Mouse (Mus musculus) heart, embryonic 12.5 days (tissue): ENCODE measurements around the gene Rnaseh1. TPM values are rescaled to one million over a fixed set of nuclear protein-coding genes. Genes with fewer than 3 reads are reported as not detected.

Experiments used
- ATAC-seq: fragments of 200-750 bp; cut with Nextera tagmentation; 2 replicates; pipeline ENCODE4 v1.8.0; 2017; ENCODE audit warnings: moderate TSS enrichment, moderate library complexity; ENCODE audit not compliant: insufficient number of reproducible peaks, low FRiP score
- H3K27ac ChIP-seq: fragments of 300-500 bp; sonication (generic); 2 replicates; pipeline ENCODE4 v1.5.1; 2016; ENCODE audit warnings: mild to moderate bottlenecking, moderate library complexity; ENCODE audit not compliant: poor library complexity, severe bottlenecking
- H3K27me3 ChIP-seq: fragments of 300-500 bp; sonication (generic); replicated peaks from 2 replicates; pipeline ENCODE4 v1.6.1; 2016; ENCODE audit warnings: mild to moderate bottlenecking, moderate library complexity
- H3K36me3 ChIP-seq: fragments of 300-500 bp; sonication (generic); 2 replicates; pipeline ENCODE4 v1.6.1; 2016; ENCODE audit warnings: mild to moderate bottlenecking, moderate library complexity
- H3K4me1 ChIP-seq: fragments of 300-500 bp; sonication (generic); replicated peaks from 2 replicates; pipeline ENCODE4 v1.6.1; 2016; ENCODE audit warnings: mild to moderate bottlenecking
- H3K4me2 ChIP-seq: fragments of 300-500 bp; sonication (generic); 2 replicates; pipeline ENCODE4 v1.6.1; 2016; ENCODE audit warnings: mild to moderate bottlenecking, moderate library complexity
- H3K4me3 ChIP-seq: fragments of 300-500 bp; sonication (generic); 2 replicates; pipeline ENCODE4 v1.5.1; 2016; ENCODE audit warnings: mild to moderate bottlenecking
- H3K9ac ChIP-seq: fragments of 300-500 bp; sonication (generic); 2 replicates; pipeline ENCODE4 v1.6.1; 2016; ENCODE audit warnings: mild to moderate bottlenecking, moderate library complexity
- H3K9me3 ChIP-seq: fragments of 300-500 bp; sonication (generic); replicated peaks from 2 replicates; pipeline ENCODE4 v1.6.1; 2016; ENCODE audit warnings: mild to moderate bottlenecking, moderate library complexity
- WGBS: fragments of 180-500 bp; shearing (Covaris S2); methylation state at CpG from one replicate; pipeline ENCODE4 v1.1.7; 2016; 5-methylcytosine and 5-hydroxymethylcytosine counted together
- polyA plus RNA-seq: library from polyadenylated mRNA; unstranded; fragments of >200 nt; fragmentation: Nextera tagmentation; extraction: Ambion mirVana; gene quantifications from 2 replicates; pipeline ENCODE4 v1.2.1, GENCODE M21; 2016

The Rnaseh1 gene
- polyA plus RNA-seq, 1 experiment from 2014 or later, result 17.8 TPM

DNA sequence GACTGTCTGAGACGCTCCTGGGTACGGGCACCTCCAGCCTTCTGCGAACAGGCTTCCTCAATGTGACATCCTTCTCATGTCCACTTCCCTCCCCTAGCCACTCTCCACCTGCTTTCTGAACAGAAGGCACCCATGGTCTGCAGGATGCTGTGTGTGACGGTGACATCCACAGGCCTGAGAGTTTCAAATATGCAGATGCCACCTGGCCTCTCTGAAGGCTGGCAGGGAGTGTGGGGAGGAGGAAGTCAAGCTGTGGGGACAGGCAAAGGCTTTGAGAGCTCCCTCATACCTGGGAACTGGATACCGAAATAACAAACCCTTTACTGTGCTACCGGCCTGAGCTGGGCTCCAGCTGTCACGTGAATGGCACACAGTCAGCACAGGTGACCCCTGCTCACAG is 45.4 kb downstream of the Rnaseh1 start:
- Histone ChIP-seq H3K9ac (no peak overlapping the region), H3K27me3 (0 out of 2 replicates have a peak, but pooled peaks cover 4% of the 10 kb centered on the region), H3K4me2 (no peak overlapping the region), H3K4me1 (peaks cover 22% of the 10 kb centered on the region), H3K9me3 (no peaks in the 10 kb centered on the region), H3K4me3 (no peak overlapping the region), H3K36me3 (peaks cover 40% of the 10 kb centered on the region), H3K27ac (no peak overlapping the region)
- WGBS, result 73% methylated on average over 7 of the region's 7 CpGs
- ATAC-seq, result no peak

DNA sequence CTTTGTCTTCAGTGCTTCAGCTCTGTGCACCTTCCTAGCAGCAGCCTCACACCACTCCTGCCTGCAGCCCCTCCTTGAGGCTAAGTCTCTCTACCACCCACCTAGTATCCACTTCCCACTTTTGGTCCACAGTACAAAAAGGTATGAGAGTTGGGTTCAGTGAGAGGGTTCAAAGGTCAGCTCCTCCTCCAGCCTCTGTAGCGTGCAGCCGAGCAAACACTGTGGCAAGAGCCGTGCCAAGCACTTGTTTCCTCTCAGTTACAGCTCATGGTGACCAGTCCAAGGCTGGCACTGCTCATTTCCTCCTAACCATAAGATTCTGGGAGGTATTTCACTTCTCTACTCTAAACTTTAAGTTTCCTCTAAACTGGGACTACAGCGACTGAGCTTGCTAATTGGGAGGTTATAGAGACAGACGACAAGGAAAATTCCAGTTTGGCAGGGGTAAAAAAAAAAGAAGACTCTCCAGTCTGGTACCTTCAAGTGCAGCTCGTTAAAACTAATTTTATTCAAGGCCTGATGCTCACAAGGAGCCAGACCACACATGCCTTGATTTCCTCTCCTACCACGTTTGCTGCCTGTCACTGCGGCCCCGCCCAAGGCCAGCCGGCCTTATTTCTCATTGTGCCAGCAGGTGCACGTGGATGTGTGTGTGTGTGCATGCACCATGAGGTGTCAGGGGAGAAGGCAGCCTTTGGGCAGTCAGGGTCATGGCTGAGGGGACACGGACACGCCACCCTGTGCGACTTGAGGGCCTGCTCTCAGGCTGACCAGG is 48.6 kb downstream of the Rnaseh1 start:
- Histone ChIP-seq H3K4me3 (no peak overlapping the region), H3K27me3 (0 out of 2 replicates have a peak, but pooled peaks cover 4% of the 10 kb centered on the region), H3K9ac (no peak overlapping the region), H3K4me2 (no peak overlapping the region), H3K27ac (no peak overlapping the region), H3K9me3 (no peaks in the 10 kb centered on the region), H3K36me3 (peaks cover 13% of the 10 kb centered on the region), H3K4me1 (peaks cover 39% of the 10 kb centered on the region)
- no peak for ATAC-seq
- 82% methylated on average over 14 of the region's 14 CpGs for WGBS

DNA sequence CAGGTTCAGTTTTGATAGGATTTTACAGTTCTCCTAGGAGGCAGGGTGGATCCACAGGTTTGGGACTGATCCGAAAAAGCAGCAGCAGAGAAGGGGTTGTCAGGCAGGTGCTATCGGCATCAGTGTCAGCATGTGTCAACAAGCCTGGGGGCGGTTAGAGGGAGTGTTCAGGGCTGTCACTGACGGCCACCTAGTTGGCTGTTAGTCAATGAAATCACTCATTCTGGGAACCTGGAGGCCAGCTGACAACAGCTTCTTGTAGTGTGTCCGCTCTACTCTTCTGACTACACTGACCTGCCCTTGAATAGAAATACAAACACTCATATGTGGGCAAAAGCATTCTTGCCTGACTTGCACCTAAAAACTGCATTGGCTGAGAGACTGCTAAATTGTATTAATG is 49.7 kb downstream of the Rnaseh1 start:
- Histone ChIP-seq H3K9ac (no peak overlapping the region), H3K4me3 (no peak overlapping the region), H3K27me3 (0 out of 2 replicates have a peak, but pooled peaks cover 4% of the 10 kb centered on the region), H3K4me2 (no peak overlapping the region), H3K4me1 (peaks cover 33% of the 10 kb centered on the region), H3K27ac (no peak overlapping the region), H3K9me3 (no peaks in the 10 kb centered on the region), H3K36me3 (peaks cover 15% of the 10 kb centered on the region)
- WGBS, result 72% methylated on average over 5 of the region's 5 CpGs
- no peak for ATAC-seq

- Histone ChIP-seq H3K9me3 (no peaks in the 10 kb centered on the region), H3K36me3 (peaks cover 15% of the 10 kb centered on the region), H3K9ac (0 out of 2 replicates have a peak overlapping the region, but pooled peaks have one; percentile 32), H3K4me3 (no peak overlapping the region), H3K4me2 (no peak overlapping the region), H3K27me3 (0 out of 2 replicates have a peak, but pooled peaks cover 4% of the 10 kb centered on the region), H3K27ac (peak overlapping the region; percentile 65; the same call in 1 of the 2 replicates), H3K4me1 (peaks cover 29% of the 10 kb centered on the region)
- ATAC-seq, result no peak
- 9% methylated on average over 6 of the region's 6 CpGs for WGBS
These were observed 50.3 kb downstream of the Rnaseh1 start for GRCm38 (mm10) chr12:28699656-28700055.

- H3K4me3 ChIP-seq, result no peak overlapping the region
- H3K27me3 ChIP-seq, result 0 out of 2 replicates have a peak, but pooled peaks cover 4% of the 10 kb centered on the region
- peak overlapping the region; percentile 65 for H3K27ac ChIP-seq
- H3K36me3 ChIP-seq, result peaks cover 15% of the 10 kb centered on the region
- WGBS, result 26% methylated on average over 3 of the region's 3 CpGs
- H3K9ac ChIP-seq, result 0 out of 2 replicates have a peak overlapping the region, but pooled peaks have one; percentile 32
- H3K4me2 ChIP-seq, result no peak overlapping the region
- H3K9me3 ChIP-seq, result no peaks in the 10 kb centered on the region
- peak; percentile 31; the same call in 1 of the 2 replicates for ATAC-seq
- H3K4me1 ChIP-seq, result peaks cover 27% of the 10 kb centered on the region
These were observed 50.7 kb downstream of the Rnaseh1 start for GRCm38 (mm10) chr12:28700101-28700511.

GRCm38 (mm10) chr12:28700561-28701025 is 51.2 kb downstream of the Rnaseh1 start:
- peak; percentile 50 for ATAC-seq
- Histone ChIP-seq H3K36me3 (peaks cover 15% of the 10 kb centered on the region), H3K4me2 (peak overlapping the region; percentile 19; the same call in 1 of the 2 replicates), H3K4me3 (no peak overlapping the region), H3K9ac (no peak overlapping the region), H3K27me3 (0 out of 2 replicates have a peak, but pooled peaks cover 4% of the 10 kb centered on the region), H3K27ac (peak overlapping the region; percentile 65), H3K4me1 (peaks cover 22% of the 10 kb centered on the region), H3K9me3 (no peaks in the 10 kb centered on the region)
- WGBS, result 33% methylated on average over 19 of the region's 19 CpGs

GRCm38 (mm10) chr12:28701302-28701701 is 51.9 kb downstream of the Rnaseh1 start:
- Histone ChIP-seq H3K4me3 (no peak overlapping the region), H3K4me2 (no peak overlapping the region), H3K9me3 (no peaks in the 10 kb centered on the region), H3K36me3 (peaks cover 12% of the 10 kb centered on the region), H3K4me1 (peaks cover 20% of the 10 kb centered on the region), H3K27ac (no peak overlapping the region), H3K9ac (no peak overlapping the region), H3K27me3 (0 out of 2 replicates have a peak, but pooled peaks cover 4% of the 10 kb centered on the region)
- ATAC-seq, result no peak
- WGBS, result 90% methylated on average over 11 of the region's 11 CpGs

GRCm38 (mm10) chr12:28704381-28704780 is 55.0 kb downstream of the Rnaseh1 start:
- no peak for ATAC-seq
- no peak overlapping the region for H3K4me2 ChIP-seq
- peaks cover 10% of the 10 kb centered on the region for H3K36me3 ChIP-seq
- no peaks in the 10 kb centered on the region for H3K9me3 ChIP-seq
- H3K4me3 ChIP-seq, result no peak overlapping the region
- no peaks in the 10 kb centered on the region for H3K27me3 ChIP-seq
- no peak overlapping the region for H3K27ac ChIP-seq
- peaks cover 20% of the 10 kb centered on the region for H3K4me1 ChIP-seq
- no peak overlapping the region for H3K9ac ChIP-seq
- WGBS, result 45% methylated on average over 12 of the region's 12 CpGs

GRCm38 (mm10) chr12:28705204-28705603 is 55.8 kb downstream of the Rnaseh1 start:
- ATAC-seq, result no peak
- WGBS, result 87% methylated on average over 6 of the region's 6 CpGs

GRCm38 (mm10) chr12:28708154-28708553 is 58.8 kb downstream of the Rnaseh1 start:
- Histone ChIP-seq H3K4me3 (no peak overlapping the region), H3K4me1 (0 out of 2 replicates have a peak, but pooled peaks cover 4% of the 10 kb centered on the region), H3K36me3 (peaks cover 48% of the 10 kb centered on the region), H3K27ac (no peak overlapping the region), H3K9me3 (no peaks in the 10 kb centered on the region), H3K9ac (no peak overlapping the region), H3K4me2 (no peak overlapping the region), H3K27me3 (no peaks in the 10 kb centered on the region)
- ATAC-seq, result no peak
- 86% methylated on average over 4 of the region's 4 CpGs for WGBS

More at GRCm38 (mm10) chr12:28705204-28705603, 55.8 kb downstream of the Rnaseh1 start:
- peaks cover 19% of the 10 kb centered on the region for H3K36me3 ChIP-seq
- no peaks in the 10 kb centered on the region for H3K27me3 ChIP-seq
- peaks cover 16% of the 10 kb centered on the region for H3K4me1 ChIP-seq
- H3K4me2 ChIP-seq, result no peak overlapping the region
- no peak overlapping the region for H3K4me3 ChIP-seq
- H3K27ac ChIP-seq, result no peak overlapping the region
- no peak overlapping the region for H3K9ac ChIP-seq
- H3K9me3 ChIP-seq, result no peaks in the 10 kb centered on the region
